15 mouse cellular contexts compared by ENCODE assay signal in genomic region chr17:30262440-30262839, GRCm38 (mm10).
DNase-seq lines count a peak whose midpoint lies in the region; ATAC-seq and TF ChIP-seq lines count a peak whose summit lies in the region.
"Had no signal": no experiment of that assay in that cellular context is flagged by ENCODE, and none has a peak within 500 bp of the region (broad histone marks: within the 10 kb centered on the region; RNA-seq: fewer than 3 reads in every experiment).

No protein-coding gene starts in this region.

- 81% methylated on average over 4 of the region's 4 CpGs for WGBS in hindbrain, embryonic 12.5 days
- 58% methylated on average over 4 of the region's 4 CpGs for WGBS in hindbrain, embryonic 16.5 days
- WGBS in hindbrain, embryonic 13.5 days, result 66% methylated on average over 4 of the region's 4 CpGs

- H3K27me3 ChIP-seq in hindbrain, embryonic 12.5 days, result no peaks in the 10 kb centered on the region
- H3K27me3 ChIP-seq in hindbrain, embryonic 16.5 days (replicated peaks; ENCODE audit: control insufficient read depth, insufficient read depth, low read length), result no peaks in the 10 kb centered on the region
- no peaks in the 10 kb centered on the region for H3K27me3 ChIP-seq in hindbrain, embryonic 13.5 days
- H3K27me3 ChIP-seq: CH12.LX had no signal

- H3K27ac ChIP-seq in hindbrain, embryonic 12.5 days, result peak overlapping the region; percentile 44; the same call in 1 of the 2 replicates
- H3K27ac ChIP-seq in hindbrain, embryonic 16.5 days (ENCODE audit: low read depth, low read length), result no peak overlapping the region
- peak overlapping the region; percentile 69 for H3K27ac ChIP-seq in hindbrain, embryonic 13.5 days

- peaks cover 45% of the 10 kb centered on the region for H3K4me1 ChIP-seq in hindbrain, embryonic 12.5 days
- peaks cover 12% of the 10 kb centered on the region for H3K4me1 ChIP-seq in hindbrain, embryonic 16.5 days (ENCODE audit: control insufficient read depth, insufficient read depth, low read depth, low read length)
- peaks cover 61% of the 10 kb centered on the region for H3K4me1 ChIP-seq in hindbrain, embryonic 13.5 days (replicated peaks)

- no peak overlapping the region for H3K4me3 ChIP-seq in hindbrain, embryonic 12.5 days
- H3K4me3 ChIP-seq in hindbrain, embryonic 16.5 days (ENCODE audit: low read length), result no peak overlapping the region
- H3K4me3 ChIP-seq in hindbrain, embryonic 13.5 days, result no peak overlapping the region

- H3K9me3 ChIP-seq in hindbrain, embryonic 12.5 days (replicated peaks), result no peaks in the 10 kb centered on the region
- no peaks in the 10 kb centered on the region for H3K9me3 ChIP-seq in hindbrain, embryonic 16.5 days (ENCODE audit: control insufficient read depth, low read length)
- no peaks in the 10 kb centered on the region for H3K9me3 ChIP-seq in hindbrain, embryonic 13.5 days

- no peak for TF ChIP-seq POLR2A in brain, embryonic 14.5 days (IDR thresholded peaks at IDR 0.05; ENCODE audit: borderline replicate concordance, extremely low read depth, insufficient read depth, insufficient read length, poor library complexity, severe bottlenecking)

- no peak for ATAC-seq in hindbrain, embryonic 12.5 days (ENCODE audit: low FRiP score)
- no peak for ATAC-seq in hindbrain, embryonic 16.5 days
- ATAC-seq in hindbrain, embryonic 13.5 days (ENCODE audit: low FRiP score), result no peak
- ATAC-seq in cerebellum, adult (ENCODE audit: insufficient number of reproducible peaks, low FRiP score, low TSS enrichment), result no peak

- peak; percentile 44 for DNase-seq in brain, embryonic 14.5 days (ENCODE audit: low read depth)
- peak; percentile 40 to 57 for DNase-seq in kidney, postnatal 25 days
- no peak for DNase-seq in layer of hippocampus, adult 8-10 months (ENCODE audit: low spot score in 2 of 2)
- DNase-seq in urinary bladder, postnatal 10 days (ENCODE audit: low spot score), result no peak
- DNase-seq: heart, adult 11 months; heart, postnatal 4 days; layer of hippocampus, postnatal 36 days; liver; lung, postnatal 4 days; right cerebral cortex, postnatal 25 days had no signal

- no peak overlapping the region for H3K4me2 ChIP-seq in hindbrain, embryonic 12.5 days (replicated peaks)
- H3K4me2 ChIP-seq in hindbrain, embryonic 16.5 days (ENCODE audit: low read length), result no peak overlapping the region
- H3K4me2 ChIP-seq in hindbrain, embryonic 13.5 days, result no peak overlapping the region

- H3K9ac ChIP-seq in hindbrain, embryonic 12.5 days, result no peak overlapping the region
- no peak overlapping the region for H3K9ac ChIP-seq in hindbrain, embryonic 16.5 days (ENCODE audit: low read depth, low read length)
- H3K9ac ChIP-seq in hindbrain, embryonic 13.5 days, result no peak overlapping the region

- no peak for TF ChIP-seq CTCF in brain, embryonic 14.5 days (IDR thresholded peaks at IDR 0.05; ENCODE audit: borderline replicate concordance, extremely low read depth, insufficient read depth, insufficient read length)

- no peaks in the 10 kb centered on the region for H3K36me3 ChIP-seq in hindbrain, embryonic 12.5 days
- H3K36me3 ChIP-seq in hindbrain, embryonic 16.5 days (ENCODE audit: control insufficient read depth, insufficient read depth, low read length), result no peaks in the 10 kb centered on the region; the same call in 1 of the 2 replicates
- H3K36me3 ChIP-seq in hindbrain, embryonic 13.5 days, result no peaks in the 10 kb centered on the region

Comparison
In these comparisons a context has a peak if more than half of its experiments do, and no peak if none do; other contexts are left out.
1. DNase-seq: peak in brain, embryonic 14.5 days (single experiment) and kidney, postnatal 25 days (2 of 2); none in layer of hippocampus, adult 8-10 months (0 of 2) and urinary bladder, postnatal 10 days (single experiment).